Mouse (Mus musculus): Measurements from ENCODE around the gene Cisd3. TPM values are rescaled to one million over a fixed set of nuclear protein-coding genes. Genes with fewer than 3 reads are reported as not detected.
A peak's percentile ranks its signal among the peaks of the same experiment; 100 is the strongest.
"Not testable (repeated sequence)": the region's sequence is repeated elsewhere in the genome, so short reads cannot be mapped to it uniquely, and the experiment has no call there.

The Cisd3 gene
- polyA plus RNA-seq, 1 experiment from 2014 or later, result 11.8 TPM

- 96% methylated on average over 4 of the region's 4 CpGs for WGBS
- no peak for ATAC-seq (replicated peaks; ENCODE audit: insufficient number of reproducible peaks, low FRiP score, low TSS enrichment, low read depth)
- H3K36me3 ChIP-seq (replicated peaks; ENCODE audit: control insufficient read depth, insufficient read depth, low read depth, low read length), result peaks cover 18% of the 10 kb centered on the region
These were observed 35.7 kb downstream of the Cisd3 start for GRCm38 (mm10) chr11:97721338-97721737.

GRCm38 (mm10) chr11:97723709-97724108 is 38.1 kb downstream of the Cisd3 start:
- Histone ChIP-seq H3K27me3 (ENCODE audit: control insufficient read depth, insufficient read depth, low read length) (no peaks in the 10 kb centered on the region), H3K9me3 (replicated peaks; ENCODE audit: control insufficient read depth, low read length) (no peaks in the 10 kb centered on the region; the same call in 1 of the 2 replicates), H3K9ac (replicated peaks; ENCODE audit: low read length) (no peak overlapping the region), H3K4me2 (ENCODE audit: low read depth, low read length) (no peak overlapping the region), H3K4me3 (ENCODE audit: low read depth, low read length) (no peak overlapping the region), H3K27ac (replicated peaks; ENCODE audit: low read depth, low read length) (no peak overlapping the region), H3K4me1 (ENCODE audit: control insufficient read depth, insufficient read depth, low read length) (no peaks in the 10 kb centered on the region), H3K36me3 (replicated peaks; ENCODE audit: control insufficient read depth, insufficient read depth, low read depth, low read length) (peaks cover 22% of the 10 kb centered on the region)
- WGBS, result 80% methylated on average over 7 of the region's 7 CpGs
- no peak for DNase-seq (ENCODE audit: low spot score)
- ATAC-seq (replicated peaks; ENCODE audit: insufficient number of reproducible peaks, low FRiP score, low TSS enrichment, low read depth), result no peak

More at GRCm38 (mm10) chr11:97721338-97721737, 35.7 kb downstream of the Cisd3 start:
- Histone ChIP-seq H3K4me2 (ENCODE audit: low read depth, low read length) (no peak overlapping the region), H3K9ac (replicated peaks; ENCODE audit: low read length) (no peak overlapping the region), H3K9me3 (replicated peaks; ENCODE audit: control insufficient read depth, low read length) (no peaks in the 10 kb centered on the region; the same call in 1 of the 2 replicates), H3K27me3 (ENCODE audit: control insufficient read depth, insufficient read depth, low read length) (no peaks in the 10 kb centered on the region), H3K4me1 (ENCODE audit: control insufficient read depth, insufficient read depth, low read length) (no peaks in the 10 kb centered on the region), H3K4me3 (ENCODE audit: low read depth, low read length) (no peak overlapping the region), H3K27ac (replicated peaks; ENCODE audit: low read depth, low read length) (no peak overlapping the region)
- DNase-seq (ENCODE audit: low spot score), result no peak

GRCm38 (mm10) chr11:97728311-97728710 is 42.7 kb downstream of the Cisd3 start:
- Histone ChIP-seq H3K9ac (replicated peaks; ENCODE audit: low read length) (no peak overlapping the region), H3K4me1 (ENCODE audit: control insufficient read depth, insufficient read depth, low read length) (no peaks in the 10 kb centered on the region), H3K4me3 (ENCODE audit: low read depth, low read length) (no peak overlapping the region), H3K4me2 (ENCODE audit: low read depth, low read length) (no peak overlapping the region), H3K27me3 (ENCODE audit: control insufficient read depth, insufficient read depth, low read length) (no peaks in the 10 kb centered on the region), H3K36me3 (replicated peaks; ENCODE audit: control insufficient read depth, insufficient read depth, low read depth, low read length) (peaks cover 3% of the 10 kb centered on the region; the same call in 1 of the 2 replicates), H3K27ac (replicated peaks; ENCODE audit: low read depth, low read length) (no peak overlapping the region), H3K9me3 (replicated peaks; ENCODE audit: control insufficient read depth, low read length) (no peaks in the 10 kb centered on the region)
- 65% methylated on average over 7 of the region's 7 CpGs for WGBS
- no peak for DNase-seq (ENCODE audit: low spot score)
- no peak for ATAC-seq (replicated peaks; ENCODE audit: insufficient number of reproducible peaks, low FRiP score, low TSS enrichment, low read depth)

- no peak overlapping the region for H3K4me2 ChIP-seq (ENCODE audit: low read depth, low read length)
- H3K9me3 ChIP-seq (replicated peaks; ENCODE audit: control insufficient read depth, low read length), result no peaks in the 10 kb centered on the region
- H3K27me3 ChIP-seq (ENCODE audit: control insufficient read depth, insufficient read depth, low read length), result no peaks in the 10 kb centered on the region
- no peak for DNase-seq (ENCODE audit: low spot score)
- H3K36me3 ChIP-seq (replicated peaks; ENCODE audit: control insufficient read depth, insufficient read depth, low read depth, low read length), result peaks cover 3% of the 10 kb centered on the region; the same call in 1 of the 2 replicates
- ATAC-seq (replicated peaks; ENCODE audit: insufficient number of reproducible peaks, low FRiP score, low TSS enrichment, low read depth), result no peak
- no peak overlapping the region for H3K9ac ChIP-seq (replicated peaks; ENCODE audit: low read length)
- H3K4me1 ChIP-seq (ENCODE audit: control insufficient read depth, insufficient read depth, low read length), result peaks cover under 1% of the 10 kb centered on the region; the same call in 1 of the 2 replicates
- no peak overlapping the region for H3K4me3 ChIP-seq (ENCODE audit: low read depth, low read length)
- WGBS, result 72% methylated on average over 7 of the region's 7 CpGs
- no peak overlapping the region for H3K27ac ChIP-seq (replicated peaks; ENCODE audit: low read depth, low read length)
These were observed 43.1 kb downstream of the Cisd3 start for GRCm38 (mm10) chr11:97728730-97729129.

- Histone ChIP-seq H3K36me3 (replicated peaks; ENCODE audit: control insufficient read depth, insufficient read depth, low read depth, low read length) (no peaks in the 10 kb centered on the region), H3K4me1 (ENCODE audit: control insufficient read depth, insufficient read depth, low read length) (peaks cover 7% of the 10 kb centered on the region), H3K9ac (replicated peaks; ENCODE audit: low read length) (peak overlapping the region; percentile 30; the same call in 1 of the 2 replicates), H3K4me3 (ENCODE audit: low read depth, low read length) (no peak overlapping the region), H3K27ac (replicated peaks; ENCODE audit: low read depth, low read length) (no peak overlapping the region; the same call in 1 of the 2 replicates), H3K4me2 (ENCODE audit: low read depth, low read length) (0 out of 2 replicates have a peak overlapping the region, but pooled peaks have one; percentile 14), H3K9me3 (replicated peaks; ENCODE audit: control insufficient read depth, low read length) (no peaks in the 10 kb centered on the region), H3K27me3 (ENCODE audit: control insufficient read depth, insufficient read depth, low read length) (no peaks in the 10 kb centered on the region)
- ATAC-seq (replicated peaks; ENCODE audit: insufficient number of reproducible peaks, low FRiP score, low TSS enrichment, low read depth), result peak; percentile 66
- 15% methylated on average over 10 of the region's 10 CpGs for WGBS
- DNase-seq (ENCODE audit: low spot score), result peak; percentile 71
These were observed 48.1 kb downstream of the Cisd3 start for GRCm38 (mm10) chr11:97733689-97734088.

GRCm38 (mm10) chr11:97734810-97735209 is 49.2 kb downstream of the Cisd3 start:
- not testable (repeated sequence) for H3K9me3 ChIP-seq (replicated peaks; ENCODE audit: control insufficient read depth, low read length); H3K27me3 ChIP-seq (ENCODE audit: control insufficient read depth, insufficient read depth, low read length); H3K9ac ChIP-seq (replicated peaks; ENCODE audit: low read length); H3K4me2 ChIP-seq (ENCODE audit: low read depth, low read length); H3K4me1 ChIP-seq (ENCODE audit: control insufficient read depth, insufficient read depth, low read length); H3K4me3 ChIP-seq (ENCODE audit: low read depth, low read length); DNase-seq (ENCODE audit: low spot score); H3K27ac ChIP-seq (replicated peaks; ENCODE audit: low read depth, low read length); ATAC-seq (replicated peaks; ENCODE audit: insufficient number of reproducible peaks, low FRiP score, low TSS enrichment, low read depth); H3K36me3 ChIP-seq (replicated peaks; ENCODE audit: control insufficient read depth, insufficient read depth, low read depth, low read length)
- 82% methylated on average over 5 of the region's 5 CpGs for WGBS

- no peak overlapping the region for H3K27ac ChIP-seq (replicated peaks; ENCODE audit: low read depth, low read length)
- DNase-seq (ENCODE audit: low spot score) (no peak), ATAC-seq (replicated peaks; ENCODE audit: insufficient number of reproducible peaks, low FRiP score, low TSS enrichment, low read depth) (no peak)
- H3K9ac ChIP-seq (replicated peaks; ENCODE audit: low read length), result no peak overlapping the region
- 93% methylated on average over 5 of the region's 5 CpGs for WGBS
- no peaks in the 10 kb centered on the region for H3K36me3 ChIP-seq (replicated peaks; ENCODE audit: control insufficient read depth, insufficient read depth, low read depth, low read length)
- no peak overlapping the region for H3K4me2 ChIP-seq (ENCODE audit: low read depth, low read length)
- H3K27me3 ChIP-seq (ENCODE audit: control insufficient read depth, insufficient read depth, low read length), result no peaks in the 10 kb centered on the region
- no peak overlapping the region for H3K4me3 ChIP-seq (ENCODE audit: low read depth, low read length)
- no peaks in the 10 kb centered on the region; the same call in 1 of the 2 replicates for H3K9me3 ChIP-seq (replicated peaks; ENCODE audit: control insufficient read depth, low read length)
- peaks cover 7% of the 10 kb centered on the region for H3K4me1 ChIP-seq (ENCODE audit: control insufficient read depth, insufficient read depth, low read length)
These were observed 51.0 kb downstream of the Cisd3 start for GRCm38 (mm10) chr11:97736645-97737044.

- no peaks in the 10 kb centered on the region; the same call in 1 of the 2 replicates for H3K9me3 ChIP-seq (replicated peaks; ENCODE audit: control insufficient read depth, low read length)
- no peak overlapping the region for H3K9ac ChIP-seq (replicated peaks; ENCODE audit: low read length)
- 64% methylated on average over 4 of the region's 4 CpGs for WGBS
- H3K27me3 ChIP-seq (ENCODE audit: control insufficient read depth, insufficient read depth, low read length), result no peaks in the 10 kb centered on the region
- no peak for DNase-seq (ENCODE audit: low spot score)
- ATAC-seq (replicated peaks; ENCODE audit: insufficient number of reproducible peaks, low FRiP score, low TSS enrichment, low read depth), result no peak
- peaks cover 7% of the 10 kb centered on the region for H3K4me1 ChIP-seq (ENCODE audit: control insufficient read depth, insufficient read depth, low read length)
- H3K27ac ChIP-seq (replicated peaks; ENCODE audit: low read depth, low read length), result no peak overlapping the region
- no peak overlapping the region for H3K4me3 ChIP-seq (ENCODE audit: low read depth, low read length)
- H3K4me2 ChIP-seq (ENCODE audit: low read depth, low read length), result no peak overlapping the region
- H3K36me3 ChIP-seq (replicated peaks; ENCODE audit: control insufficient read depth, insufficient read depth, low read depth, low read length), result no peaks in the 10 kb centered on the region
These were observed 52.0 kb downstream of the Cisd3 start for GRCm38 (mm10) chr11:97737600-97737999.

Data from embryonic facial prominence, embryonic 11.5 days (tissue).